Mouse (Mus musculus): ENCODE measurements around the gene Pknox1.

GRCm38 (mm10) chr17:31580344-31580743 is 15.8 kb downstream of the Pknox1 start:
- TF ChIP-seq CTCF (IDR thresholded peaks at IDR 0.05; ENCODE audit: control insufficient read depth, insufficient read depth, low read length) = no peak
- no peak for TF ChIP-seq POLR2A (IDR thresholded peaks at IDR 0.05; ENCODE audit: borderline replicate concordance, control insufficient read depth, low read depth, low read length)

Measured in bone marrow, adult 2 months (tissue).